Mouse (Mus musculus): ENCODE results near the gene Arhgef25.

Gene Arhgef25

GRCm38 (mm10) chr10:127189651-127190381 lies at the start of gene Arhgef25:
Gene Arhgef25, minus strand, starts transcription at chr10:127190083.
- DNase-seq, result peak; percentile 67

GRCm38 (mm10) chr10:127238241-127238824 lies 48.5 kb upstream of the Arhgef25 start:
- no peak for DNase-seq

- no peak for DNase-seq
Measured at GRCm38 (mm10) chr10:127236541-127236940, 46.7 kb upstream of the Arhgef25 start.

GRCm38 (mm10) chr10:127233141-127233540 lies 43.3 kb upstream of the Arhgef25 start:
- DNase-seq, result no peak

- DNase-seq, result no peak
Measured at GRCm38 (mm10) chr10:127231741-127232140, 41.9 kb upstream of the Arhgef25 start.

GRCm38 (mm10) chr10:127230693-127231092 lies 40.8 kb upstream of the Arhgef25 start:
- no peak for DNase-seq

- peak; percentile 65 for DNase-seq
Measured at GRCm38 (mm10) chr10:127228897-127229296, 39.0 kb upstream of the Arhgef25 start.

GRCm38 (mm10) chr10:127227163-127227562 lies 37.3 kb upstream of the Arhgef25 start:
- no peak for DNase-seq

- peak; percentile 19 for DNase-seq
Measured at GRCm38 (mm10) chr10:127226318-127226895, 36.5 kb upstream of the Arhgef25 start.

- DNase-seq, result no peak
Measured at GRCm38 (mm10) chr10:127225732-127226131, 35.8 kb upstream of the Arhgef25 start.

GRCm38 (mm10) chr10:127225213-127225612 lies 35.3 kb upstream of the Arhgef25 start:
- DNase-seq, result no peak

- no peak for DNase-seq
Measured at GRCm38 (mm10) chr10:127218339-127218738, 28.5 kb upstream of the Arhgef25 start.

GRCm38 (mm10) chr10:127217177-127217576 lies 27.3 kb upstream of the Arhgef25 start:
- no peak for DNase-seq

GRCm38 (mm10) chr10:127216456-127216855 lies 26.6 kb upstream of the Arhgef25 start:
- DNase-seq, result no peak

GRCm38 (mm10) chr10:127214422-127214803 lies 24.5 kb upstream of the Arhgef25 start:
- DNase-seq, result no peak

- DNase-seq, result no peak
Measured at GRCm38 (mm10) chr10:127213704-127214421, 24.0 kb upstream of the Arhgef25 start.

- DNase-seq, result no peak
Measured at GRCm38 (mm10) chr10:127213272-127213671, 23.4 kb upstream of the Arhgef25 start.

- DNase-seq, result peak; percentile 89
Measured at GRCm38 (mm10) chr10:127211414-127211854, 21.6 kb upstream of the Arhgef25 start, which contains the start of gene Pip4k2c. Gene Pip4k2c, minus strand, starts transcription at chr10:127211585.

- no peak for DNase-seq
Measured at GRCm38 (mm10) chr10:127210961-127211405, 21.1 kb upstream of the Arhgef25 start.

GRCm38 (mm10) chr10:127209928-127210570 lies 20.2 kb upstream of the Arhgef25 start:
- DNase-seq, result no peak

- no peak for DNase-seq
Measured at GRCm38 (mm10) chr10:127208921-127209320, 19.0 kb upstream of the Arhgef25 start.

- no peak for DNase-seq
Measured at GRCm38 (mm10) chr10:127205373-127205772, 15.5 kb upstream of the Arhgef25 start.

- DNase-seq, result no peak
Measured at GRCm38 (mm10) chr10:127204589-127204988, 14.7 kb upstream of the Arhgef25 start.

Measured in lung, postnatal 14 days (tissue).